Mouse (Mus musculus) cortical plate, adult 2 months (tissue): ENCODE results near the gene Otor. TPM values are rescaled to one million over a fixed set of nuclear protein-coding genes. Genes with fewer than 3 reads are reported as not detected.

Source experiments
- H3K27ac ChIP-seq: fragments of 200-500 bp; 2 replicates; pipeline ENCODE4 v1.5.1; 2012; ENCODE audit warnings: low read length, control low read depth, inconsistent platforms; ENCODE audit not compliant: insufficient read depth
- H3K4me1 ChIP-seq: fragments of 200-500 bp; 2 replicates; pipeline ENCODE4 v1.6.1; 2011; ENCODE audit warnings: low read length; ENCODE audit not compliant: control insufficient read depth, insufficient read depth
- H3K4me3 ChIP-seq: fragments of 200-500 bp; 2 replicates; pipeline ENCODE4 v1.5.1; 2011; ENCODE audit warnings: mild to moderate bottlenecking, low read length, control low read depth; ENCODE audit not compliant: insufficient read depth
- CTCF ChIP-seq: fragments of 200-500 bp; IDR thresholded peaks from 2 replicates; pipeline ENCODE4 v1.5.1; 2011; ENCODE audit warnings: mild to moderate bottlenecking, control low read depth, low read length; ENCODE audit not compliant: insufficient read depth; ENCODE audit errors: extremely low read depth
- POLR2A ChIP-seq: fragments of 200-500 bp; IDR thresholded peaks from 2 replicates; pipeline ENCODE4 v1.6.1; 2011; ENCODE audit warnings: mild to moderate bottlenecking, low read length, control low read depth; ENCODE audit not compliant: insufficient read depth; ENCODE audit errors: extremely low read depth
- polyA plus RNA-seq: library from polyadenylated mRNA; depleted of rRNA; stranded (reverse); fragments of >200 nt; gene quantifications from 2 replicates; pipeline ENCODE4 v1.2.3, GENCODE M21; 2012; rRNA removed

Gene Otor
- polyA plus RNA-seq = not detected in 2 replicates

GRCm38 (mm10) chr2:143078198-143078851, at the start of gene Otor:
Gene Otor (plus strand): TSS chr2:143078473.
- TF ChIP-seq CTCF (no peak), POLR2A (no peak)
- Histone ChIP-seq H3K4me1 (no peaks in the 10 kb centered on the region), H3K4me3 (no peak within 1 kb of the TSS), H3K27ac (no peak within 1 kb of the TSS)

GRCm38 (mm10) chr2:143031283-143031682, 47.0 kb upstream of the Otor start:
- no peak for TF ChIP-seq POLR2A
- Histone ChIP-seq H3K27ac (no peak overlapping the region), H3K4me1 (peaks cover 4% of the 10 kb centered on the region; the same call in 1 of the 2 replicates)

GRCm38 (mm10) chr2:143032378-143033255, 45.7 kb upstream of the Otor start:
- TF ChIP-seq CTCF (no peak), POLR2A (no peak)
- peak overlapping the region; percentile 51; the same call in 1 of the 2 replicates for H3K27ac ChIP-seq
- peaks cover 4% of the 10 kb centered on the region; the same call in 1 of the 2 replicates for H3K4me1 ChIP-seq
- H3K4me3 ChIP-seq = no peak overlapping the region

More at GRCm38 (mm10) chr2:143031283-143031682, 47.0 kb upstream of the Otor start:
- no peak overlapping the region for H3K4me3 ChIP-seq

- H3K4me1 ChIP-seq = peaks cover 4% of the 10 kb centered on the region; the same call in 1 of the 2 replicates
- no peak overlapping the region for H3K4me3 ChIP-seq
- peak overlapping the region; percentile 87 for H3K27ac ChIP-seq
- TF ChIP-seq CTCF (no peak), POLR2A (no peak)
Measured at GRCm38 (mm10) chr2:143034350-143035085, 43.8 kb upstream of the Otor start.

- TF ChIP-seq CTCF (no peak), POLR2A (0 out of 2 replicates have a peak, but pooled peaks have one; percentile 19)
- peak overlapping the region; percentile 87 for H3K27ac ChIP-seq
- no peak overlapping the region for H3K4me3 ChIP-seq
- H3K4me1 ChIP-seq = peaks cover 4% of the 10 kb centered on the region; the same call in 1 of the 2 replicates
Measured at GRCm38 (mm10) chr2:143035086-143035593, 43.1 kb upstream of the Otor start.

GRCm38 (mm10) chr2:143041596-143041995, 36.7 kb upstream of the Otor start:
- no peak overlapping the region for H3K4me3 ChIP-seq
- TF ChIP-seq CTCF (no peak), POLR2A (no peak)
- H3K4me1 ChIP-seq = no peaks in the 10 kb centered on the region
- H3K27ac ChIP-seq = no peak overlapping the region

- H3K4me1 ChIP-seq = no peaks in the 10 kb centered on the region; the same call in 1 of the 2 replicates
- no peak overlapping the region for H3K4me3 ChIP-seq
- no peak overlapping the region for H3K27ac ChIP-seq
- no peak for TF ChIP-seq CTCF
- no peak for TF ChIP-seq POLR2A
Measured at GRCm38 (mm10) chr2:143055251-143055650, 23.0 kb upstream of the Otor start.

GRCm38 (mm10) chr2:143056736-143057135, 21.5 kb upstream of the Otor start:
- TF ChIP-seq CTCF (no peak), POLR2A (no peak)
- no peak overlapping the region for H3K27ac ChIP-seq
- H3K4me1 ChIP-seq = no peaks in the 10 kb centered on the region; the same call in 1 of the 2 replicates
- H3K4me3 ChIP-seq = no peak overlapping the region

- TF ChIP-seq POLR2A = no peak
- no peak for TF ChIP-seq CTCF
- peak overlapping the region; percentile 92; the same call in 1 of the 2 replicates for H3K4me3 ChIP-seq
- H3K27ac ChIP-seq = no peak overlapping the region
- no peaks in the 10 kb centered on the region for H3K4me1 ChIP-seq
Measured at GRCm38 (mm10) chr2:143062432-143062811, 15.9 kb upstream of the Otor start.
